Mouse (Mus musculus) forebrain, embryonic 14.5 days (tissue): Measurements from ENCODE around the gene Cenpa. TPM values are rescaled to one million over a fixed set of nuclear protein-coding genes. Genes with fewer than 3 reads are reported as not detected.

Experiments used
- ATAC-seq: fragments of 200-750 bp; cut with Nextera tagmentation; 2 replicates; pipeline ENCODE4 v1.8.0; 2017; ENCODE audit warnings: mild to moderate bottlenecking, moderate library complexity
- DNase-seq: peaks from one replicate; pipeline ENCODE4 v3.0.0-alpha.2; 2015; ENCODE audit warnings: low spot score
- H3K27ac ChIP-seq: fragments of 300-500 bp; sonication (generic); 2 replicates; pipeline ENCODE4 v1.5.1; 2014; ENCODE audit warnings: low read depth, mild to moderate bottlenecking, control low read depth, low read length, moderate library complexity
- H3K27me3 ChIP-seq: fragments of 300-500 bp; sonication (generic); replicated peaks from 2 replicates; pipeline ENCODE4 v1.6.1; 2014; ENCODE audit warnings: low read length, control low read depth, mixed read lengths; ENCODE audit not compliant: control insufficient read depth, insufficient read depth
- H3K36me3 ChIP-seq: fragments of 300-500 bp; sonication (generic); 2 replicates; pipeline ENCODE4 v1.6.1; 2014; ENCODE audit warnings: low read length, control low read depth; ENCODE audit not compliant: control insufficient read depth, insufficient read depth
- H3K4me1 ChIP-seq: fragments of 300-500 bp; sonication (generic); 2 replicates; pipeline ENCODE4 v1.6.1; 2014; ENCODE audit warnings: antibody characterized with exemption, low read length, control low read depth; ENCODE audit not compliant: control insufficient read depth, insufficient read depth
- H3K4me2 ChIP-seq: fragments of 300-500 bp; sonication (generic); 2 replicates; pipeline ENCODE4 v1.6.1; 2014; ENCODE audit warnings: mild to moderate bottlenecking, control low read depth, low read length
- H3K4me3 ChIP-seq: fragments of 300-500 bp; sonication (generic); 2 replicates; pipeline ENCODE4 v1.5.1; 2014; ENCODE audit warnings: low read depth, low read length, control low read depth
- H3K9ac ChIP-seq: fragments of 300-500 bp; sonication (generic); 2 replicates; pipeline ENCODE4 v1.6.1; 2014; ENCODE audit warnings: mild to moderate bottlenecking, low read length, control low read depth, moderate library complexity
- H3K9me3 ChIP-seq: fragments of 300-500 bp; sonication (generic); replicated peaks from 2 replicates; pipeline ENCODE4 v1.6.1; 2016; ENCODE audit warnings: low read length, control low read depth, mixed read lengths; ENCODE audit not compliant: control insufficient read depth
- WGBS: fragments of 180-500 bp; shearing (Covaris S2); extraction: QIAGEN DNeasy Blood & Tissue Kit; methylation state at CpG from one replicate; pipeline ENCODE4 v1.1.7; 2014; 5-methylcytosine and 5-hydroxymethylcytosine counted together
- polyA plus RNA-seq: library from polyadenylated mRNA; unstranded; fragments of >200 nt; fragmentation: Nextera tagmentation; extraction: Ambion mirVana; gene quantifications from 2 replicates; pipeline ENCODE4 v1.2.1, GENCODE M21; 2014

The Cenpa gene
- polyA plus RNA-seq, 1 experiment from 2014 or later = 206 TPM

- no peak overlapping the region for H3K27ac ChIP-seq
- no peak for ATAC-seq
- no peaks in the 10 kb centered on the region for H3K27me3 ChIP-seq
- H3K4me1 ChIP-seq = no peaks in the 10 kb centered on the region
- no peak overlapping the region for H3K9ac ChIP-seq
- H3K9me3 ChIP-seq = no peaks in the 10 kb centered on the region
- no peak overlapping the region for H3K4me2 ChIP-seq
- DNase-seq = no peak
- H3K36me3 ChIP-seq = no peaks in the 10 kb centered on the region
- no peak overlapping the region for H3K4me3 ChIP-seq
- 69% methylated on average over 1 of the region's 1 CpGs for WGBS
These were observed 34.4 kb upstream of the Cenpa start for GRCm38 (mm10) chr5:30632134-30632533.

GRCm38 (mm10) chr5:30636994-30637393 lies 29.6 kb upstream of the Cenpa start:
- Histone ChIP-seq H3K36me3 (no peaks in the 10 kb centered on the region), H3K4me3 (no peak overlapping the region), H3K9me3 (no peaks in the 10 kb centered on the region), H3K4me2 (no peak overlapping the region), H3K27ac (no peak overlapping the region), H3K9ac (no peak overlapping the region), H3K27me3 (no peaks in the 10 kb centered on the region), H3K4me1 (no peaks in the 10 kb centered on the region)
- no peak for DNase-seq
- WGBS = 45% methylated on average over 7 of the region's 7 CpGs
- ATAC-seq = no peak

GRCm38 (mm10) chr5:30638041-30638440 lies 28.5 kb upstream of the Cenpa start:
- Histone ChIP-seq H3K27ac (no peak overlapping the region), H3K9ac (no peak overlapping the region), H3K27me3 (no peaks in the 10 kb centered on the region), H3K36me3 (no peaks in the 10 kb centered on the region), H3K4me3 (no peak overlapping the region), H3K9me3 (no peaks in the 10 kb centered on the region), H3K4me1 (no peaks in the 10 kb centered on the region), H3K4me2 (no peak overlapping the region)
- DNase-seq (peak; percentile 78), ATAC-seq (no peak)
- WGBS = 3% methylated on average over 6 of the region's 6 CpGs

- H3K4me1 ChIP-seq = peaks cover 5% of the 10 kb centered on the region
- no peak overlapping the region for H3K4me2 ChIP-seq
- DNase-seq (no peak), ATAC-seq (no peak)
- H3K4me3 ChIP-seq = no peak overlapping the region
- H3K9me3 ChIP-seq = no peaks in the 10 kb centered on the region
- 70% methylated on average over 5 of the region's 5 CpGs for WGBS
- no peaks in the 10 kb centered on the region for H3K36me3 ChIP-seq
- H3K27me3 ChIP-seq = no peaks in the 10 kb centered on the region
- H3K27ac ChIP-seq = no peak overlapping the region
- no peak overlapping the region for H3K9ac ChIP-seq
These were observed 22.9 kb upstream of the Cenpa start for GRCm38 (mm10) chr5:30643477-30644179.

GRCm38 (mm10) chr5:30646036-30646435 lies 20.5 kb upstream of the Cenpa start:
- Histone ChIP-seq H3K4me1 (peaks cover 9% of the 10 kb centered on the region), H3K4me2 (no peak overlapping the region), H3K36me3 (no peaks in the 10 kb centered on the region), H3K9ac (no peak overlapping the region), H3K4me3 (no peak overlapping the region), H3K27me3 (no peaks in the 10 kb centered on the region), H3K9me3 (no peaks in the 10 kb centered on the region), H3K27ac (no peak overlapping the region)
- ATAC-seq = no peak
- no peak for DNase-seq
- 77% methylated on average over 2 of the region's 2 CpGs for WGBS

GRCm38 (mm10) chr5:30647396-30647795 lies 19.2 kb upstream of the Cenpa start:
- WGBS = 13% methylated on average over 9 of the region's 9 CpGs
- peaks cover 5% of the 10 kb centered on the region; the same call in 1 of the 2 replicates for H3K36me3 ChIP-seq

GRCm38 (mm10) chr5:30647815-30648560 lies 18.6 kb upstream of the Cenpa start, which contains the start of gene Slc35f6:
Gene Slc35f6 (plus strand): TSS chr5:30647933.
- H3K27ac ChIP-seq = peak within 1 kb of the TSS; percentile 62
- ATAC-seq (peak; percentile 96), DNase-seq (peak; percentile 89)
- H3K9me3 ChIP-seq = no peaks in the 10 kb centered on the region
- WGBS = under 1% methylated on average over 38 of the region's 38 CpGs
- peak within 1 kb of the TSS; percentile 80 for H3K9ac ChIP-seq
- H3K27me3 ChIP-seq = no peaks in the 10 kb centered on the region
- H3K4me2 ChIP-seq = peak within 1 kb of the TSS; percentile 98
- peak within 1 kb of the TSS; percentile 85 for H3K4me3 ChIP-seq
- H3K36me3 ChIP-seq = peaks cover 8% of the 10 kb centered on the region; the same call in 1 of the 2 replicates
- peaks cover 9% of the 10 kb centered on the region for H3K4me1 ChIP-seq

More at GRCm38 (mm10) chr5:30647396-30647795, 19.2 kb upstream of the Cenpa start:
- DNase-seq (peak; percentile 20), ATAC-seq (peak; percentile 11; the same call in 1 of the 2 replicates)
- Histone ChIP-seq H3K27me3 (no peaks in the 10 kb centered on the region), H3K4me2 (peak overlapping the region; percentile 98), H3K4me3 (peak overlapping the region; percentile 85), H3K4me1 (peaks cover 9% of the 10 kb centered on the region), H3K9ac (peak overlapping the region; percentile 80), H3K27ac (peak overlapping the region; percentile 62), H3K9me3 (no peaks in the 10 kb centered on the region)

- H3K36me3 ChIP-seq = peaks cover 10% of the 10 kb centered on the region; the same call in 1 of the 2 replicates
- DNase-seq (no peak), ATAC-seq (no peak)
- no peaks in the 10 kb centered on the region for H3K9me3 ChIP-seq
- no peak overlapping the region for H3K9ac ChIP-seq
- no peak overlapping the region for H3K4me3 ChIP-seq
- H3K27me3 ChIP-seq = no peaks in the 10 kb centered on the region
- 81% methylated on average over 4 of the region's 4 CpGs for WGBS
- H3K4me1 ChIP-seq = peaks cover 9% of the 10 kb centered on the region
- H3K27ac ChIP-seq = no peak overlapping the region
- H3K4me2 ChIP-seq = no peak overlapping the region
These were observed 17.0 kb upstream of the Cenpa start for GRCm38 (mm10) chr5:30649558-30649957.

- Histone ChIP-seq H3K9me3 (no peaks in the 10 kb centered on the region), H3K4me2 (no peak overlapping the region), H3K4me3 (no peak overlapping the region), H3K4me1 (peaks cover 9% of the 10 kb centered on the region), H3K9ac (no peak overlapping the region), H3K27ac (no peak overlapping the region), H3K36me3 (peaks cover 22% of the 10 kb centered on the region), H3K27me3 (no peaks in the 10 kb centered on the region)
- ATAC-seq (no peak), DNase-seq (no peak)
- WGBS = 87% methylated on average over 3 of the region's 3 CpGs
These were observed 15.8 kb upstream of the Cenpa start for GRCm38 (mm10) chr5:30650756-30651155.
